Mouse (Mus musculus): ENCODE results near the gene Khnyn.

- TF ChIP-seq CTCF (IDR thresholded peaks at IDR 0.05; ENCODE audit: low read depth, low read length) (no peak), POLR2A (IDR thresholded peaks at IDR 0.05; ENCODE audit: extremely low read depth, insufficient read depth, low read length) (no peak)
These were observed 22.6 kb upstream of the Khnyn start for GRCm38 (mm10) chr14:55862186-55862585.

Measured in liver, adult 2 months (tissue).